Mouse (Mus musculus): ENCODE results near the gene Il15. TPM values are rescaled to one million over a fixed set of nuclear protein-coding genes. Genes with fewer than 3 reads are reported as not detected.

Il15 gene
- total RNA-seq (2014; rRNA removed) = 4.2 and 7.0 TPM in 2 replicates
- polyA plus RNA-seq (2012; rRNA removed) = 1.7 and 2.1 TPM in 2 replicates

GRCm38 (mm10) chr8:82402686-82403330 lies at the start of gene Il15:
TSS of gene Il15 (minus strand) at chr8:82403222.
- Histone ChIP-seq H3K4me3 (ENCODE audit: insufficient read depth, low read depth, low read length) (peak within 1 kb of the TSS; percentile 64), H3K27me3 (ENCODE audit: control insufficient read depth, insufficient read depth, low read length) (no peaks in the 10 kb centered on the region), H3K79me2 (ENCODE audit: control insufficient read depth, insufficient read depth, low read length) (no peaks in the 10 kb centered on the region), H3K27ac (replicated peaks; ENCODE audit: insufficient read depth, low read depth, low read length) (peak within 1 kb of the TSS; percentile 30), H3K9ac (ENCODE audit: low read depth, low read length) (peak within 1 kb of the TSS; percentile 60), H3K4me1 (ENCODE audit: control insufficient read depth, insufficient read depth, low read length) (peaks cover 2% of the 10 kb centered on the region; the same call in 1 of the 2 replicates), H3K36me3 (ENCODE audit: control insufficient read depth, insufficient read depth, low read length) (no peaks in the 10 kb centered on the region)
- under 1% methylated on average over 13 of the region's 13 CpGs for WGBS
- DNase-seq (ENCODE audit: extremely low read depth, low read depth, low spot score) = peak; percentile 85
- TF ChIP-seq POLR2A (IDR thresholded peaks at IDR 0.05; ENCODE audit: extremely low read depth, insufficient read depth, low read length) (no peak), CTCF (IDR thresholded peaks at IDR 0.05; ENCODE audit: low read depth, low read length) (no peak)

GRCm38 (mm10) chr8:82444897-82445296 lies 41.9 kb upstream of the Il15 start:
- Histone ChIP-seq H3K4me3 (ENCODE audit: insufficient read depth, low read depth, low read length) (no peak overlapping the region), H3K36me3 (ENCODE audit: control insufficient read depth, insufficient read depth, low read length) (no peaks in the 10 kb centered on the region), H3K27me3 (ENCODE audit: control insufficient read depth, insufficient read depth, low read length) (no peaks in the 10 kb centered on the region), H3K27ac (replicated peaks; ENCODE audit: insufficient read depth, low read depth, low read length) (no peak overlapping the region), H3K9ac (ENCODE audit: low read depth, low read length) (no peak overlapping the region), H3K79me2 (ENCODE audit: control insufficient read depth, insufficient read depth, low read length) (no peaks in the 10 kb centered on the region), H3K4me1 (ENCODE audit: control insufficient read depth, insufficient read depth, low read length) (no peaks in the 10 kb centered on the region)
- DNase-seq (ENCODE audit: extremely low read depth, low read depth, low spot score) = peak; percentile 81
- TF ChIP-seq CTCF (IDR thresholded peaks at IDR 0.05; ENCODE audit: low read depth, low read length) (no peak), POLR2A (IDR thresholded peaks at IDR 0.05; ENCODE audit: extremely low read depth, insufficient read depth, low read length) (no peak)

GRCm38 (mm10) chr8:82416587-82417340 lies 13.7 kb upstream of the Il15 start:
- 22% methylated on average over 5 of the region's 5 CpGs for WGBS
- DNase-seq (ENCODE audit: extremely low read depth, low read depth, low spot score) = peak; percentile 94
- Histone ChIP-seq H3K9ac (ENCODE audit: low read depth, low read length) (peak overlapping the region; percentile 38), H3K4me1 (ENCODE audit: control insufficient read depth, insufficient read depth, low read length) (peaks cover 14% of the 10 kb centered on the region), H3K79me2 (ENCODE audit: control insufficient read depth, insufficient read depth, low read length) (no peaks in the 10 kb centered on the region), H3K27ac (replicated peaks; ENCODE audit: insufficient read depth, low read depth, low read length) (0 out of 2 replicates have a peak overlapping the region, but pooled peaks have one; percentile 51), H3K27me3 (ENCODE audit: control insufficient read depth, insufficient read depth, low read length) (no peaks in the 10 kb centered on the region), H3K36me3 (ENCODE audit: control insufficient read depth, insufficient read depth, low read length) (no peaks in the 10 kb centered on the region), H3K4me3 (ENCODE audit: insufficient read depth, low read depth, low read length) (no peak overlapping the region)
- no peak for TF ChIP-seq POLR2A (IDR thresholded peaks at IDR 0.05; ENCODE audit: extremely low read depth, insufficient read depth, low read length)
- TF ChIP-seq CTCF (IDR thresholded peaks at IDR 0.05; ENCODE audit: low read depth, low read length) = no peak

GRCm38 (mm10) chr8:82415485-82415884 lies 12.5 kb upstream of the Il15 start:
- no peak overlapping the region for H3K27ac ChIP-seq (replicated peaks; ENCODE audit: insufficient read depth, low read depth, low read length)
- DNase-seq (ENCODE audit: extremely low read depth, low read depth, low spot score) = peak; percentile 93
- no peak overlapping the region for H3K4me3 ChIP-seq (ENCODE audit: insufficient read depth, low read depth, low read length)
- peaks cover 14% of the 10 kb centered on the region for H3K4me1 ChIP-seq (ENCODE audit: control insufficient read depth, insufficient read depth, low read length)
- TF ChIP-seq CTCF (IDR thresholded peaks at IDR 0.05; ENCODE audit: low read depth, low read length) (no peak), POLR2A (IDR thresholded peaks at IDR 0.05; ENCODE audit: extremely low read depth, insufficient read depth, low read length) (no peak)
- H3K9ac ChIP-seq (ENCODE audit: low read depth, low read length) = no peak overlapping the region
- H3K36me3 ChIP-seq (ENCODE audit: control insufficient read depth, insufficient read depth, low read length) = no peaks in the 10 kb centered on the region
- no peaks in the 10 kb centered on the region for H3K27me3 ChIP-seq (ENCODE audit: control insufficient read depth, insufficient read depth, low read length)
- H3K79me2 ChIP-seq (ENCODE audit: control insufficient read depth, insufficient read depth, low read length) = no peaks in the 10 kb centered on the region
- WGBS = 28% methylated on average over 1 of the region's 1 CpGs

- no peak overlapping the region for H3K27ac ChIP-seq (replicated peaks; ENCODE audit: insufficient read depth, low read depth, low read length)
- no peaks in the 10 kb centered on the region for H3K79me2 ChIP-seq (ENCODE audit: control insufficient read depth, insufficient read depth, low read length)
- H3K27me3 ChIP-seq (ENCODE audit: control insufficient read depth, insufficient read depth, low read length) = no peaks in the 10 kb centered on the region
- H3K9ac ChIP-seq (ENCODE audit: low read depth, low read length) = no peak overlapping the region
- no peak overlapping the region for H3K4me3 ChIP-seq (ENCODE audit: insufficient read depth, low read depth, low read length)
- H3K36me3 ChIP-seq (ENCODE audit: control insufficient read depth, insufficient read depth, low read length) = no peaks in the 10 kb centered on the region
- TF ChIP-seq CTCF (IDR thresholded peaks at IDR 0.05; ENCODE audit: low read depth, low read length) (no peak), POLR2A (IDR thresholded peaks at IDR 0.05; ENCODE audit: extremely low read depth, insufficient read depth, low read length) (no peak)
- peaks cover 3% of the 10 kb centered on the region; the same call in 1 of the 2 replicates for H3K4me1 ChIP-seq (ENCODE audit: control insufficient read depth, insufficient read depth, low read length)
- DNase-seq (ENCODE audit: extremely low read depth, low read depth, low spot score) = no peak
- WGBS = 90% methylated on average over 3 of the region's 3 CpGs
Measured at GRCm38 (mm10) chr8:82410135-82410534, 7.1 kb upstream of the Il15 start.
